Mouse (Mus musculus): ENCODE measurements around the gene Snx29. TPM values are rescaled to one million over a fixed set of nuclear protein-coding genes. Genes with fewer than 3 reads are reported as not detected.
"Not testable (repeated sequence)": the region's sequence is repeated elsewhere in the genome, so short reads cannot be mapped to it uniquely, and the experiment has no call there.

Gene Snx29
- polyA plus RNA-seq, 1 experiment from 2014 or later = 17.4 TPM

DNA sequence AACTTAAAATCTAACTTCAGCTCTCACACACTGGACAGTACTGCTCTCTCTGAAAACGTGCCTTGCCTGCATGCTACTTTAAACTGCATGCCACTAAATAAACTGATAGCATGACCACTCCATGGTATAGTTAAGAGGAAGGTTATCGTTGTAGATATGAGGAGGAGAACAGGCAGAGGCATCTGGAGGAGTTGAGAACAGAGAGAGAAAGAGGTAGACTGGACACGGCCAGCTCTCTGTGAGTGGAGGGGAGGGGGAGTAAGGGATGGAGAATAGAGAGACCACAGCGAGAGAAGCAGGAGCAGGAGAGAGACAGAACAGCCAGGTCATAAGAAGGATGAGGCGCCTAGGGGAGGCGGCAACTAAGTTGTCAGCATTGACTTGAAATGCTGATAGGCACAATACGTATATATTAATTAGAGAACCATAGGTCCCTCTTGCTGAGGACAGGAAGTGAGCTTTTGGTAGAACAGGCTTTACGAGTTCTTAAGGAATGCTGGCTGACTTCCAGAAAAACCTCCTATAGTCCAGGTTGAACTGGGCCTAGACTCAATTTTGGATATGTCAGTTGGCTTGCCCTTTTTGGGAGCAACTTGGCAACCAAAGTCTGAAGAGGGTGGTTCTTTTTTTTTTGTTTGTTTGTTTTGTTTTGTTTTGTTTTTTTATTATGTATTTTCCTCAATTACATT, 85.4 kb downstream of the Snx29 start:
- H3K27ac ChIP-seq = no peak overlapping the region
- 0 out of 2 replicates have a peak, but pooled peaks have one; percentile 17 for ATAC-seq (ENCODE audit: insufficient number of reproducible peaks, insufficient read depth, low FRiP score, low TSS enrichment, low read depth)
- H3K4me3 ChIP-seq (replicated peaks) = no peak overlapping the region
- H3K4me2 ChIP-seq = no peak overlapping the region
- WGBS = 66% methylated on average over 8 of the region's 8 CpGs
- H3K27me3 ChIP-seq = no peaks in the 10 kb centered on the region
- H3K9ac ChIP-seq (replicated peaks) = no peak overlapping the region
- peaks cover 5% of the 10 kb centered on the region for H3K4me1 ChIP-seq (replicated peaks)
- H3K9me3 ChIP-seq = no peaks in the 10 kb centered on the region
- peaks cover 9% of the 10 kb centered on the region; the same call in 1 of the 2 replicates for H3K36me3 ChIP-seq

DNA sequence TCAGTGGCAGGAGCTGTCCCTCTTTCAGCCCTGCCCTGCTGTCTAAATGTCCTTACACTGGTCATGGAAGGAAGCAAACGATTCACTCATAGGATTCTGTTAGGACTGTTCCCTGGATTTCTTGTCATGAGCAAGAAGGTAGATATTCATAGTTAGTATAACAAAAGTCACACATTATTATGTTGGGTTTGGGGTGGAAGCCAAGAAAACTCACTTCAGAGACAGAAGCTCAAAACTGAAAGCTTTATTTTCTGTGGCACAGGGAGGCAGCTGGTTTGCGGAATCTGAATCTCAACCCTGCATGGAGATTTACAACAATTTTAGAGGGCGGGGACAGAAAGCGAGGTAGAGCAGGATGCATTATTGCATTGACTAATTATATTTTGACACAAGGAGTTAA, 86.0 kb downstream of the Snx29 start:
- Histone ChIP-seq H3K27ac (no peak overlapping the region), H3K4me1 (replicated peaks) (peaks cover 5% of the 10 kb centered on the region), H3K36me3 (peaks cover 5% of the 10 kb centered on the region; the same call in 1 of the 2 replicates), H3K27me3 (no peaks in the 10 kb centered on the region), H3K4me3 (replicated peaks) (no peak overlapping the region), H3K4me2 (no peak overlapping the region), H3K9ac (replicated peaks) (no peak overlapping the region), H3K9me3 (no peaks in the 10 kb centered on the region)
- WGBS = 89% methylated on average over 4 of the region's 4 CpGs
- no peak for ATAC-seq (ENCODE audit: insufficient number of reproducible peaks, insufficient read depth, low FRiP score, low TSS enrichment, low read depth)

DNA sequence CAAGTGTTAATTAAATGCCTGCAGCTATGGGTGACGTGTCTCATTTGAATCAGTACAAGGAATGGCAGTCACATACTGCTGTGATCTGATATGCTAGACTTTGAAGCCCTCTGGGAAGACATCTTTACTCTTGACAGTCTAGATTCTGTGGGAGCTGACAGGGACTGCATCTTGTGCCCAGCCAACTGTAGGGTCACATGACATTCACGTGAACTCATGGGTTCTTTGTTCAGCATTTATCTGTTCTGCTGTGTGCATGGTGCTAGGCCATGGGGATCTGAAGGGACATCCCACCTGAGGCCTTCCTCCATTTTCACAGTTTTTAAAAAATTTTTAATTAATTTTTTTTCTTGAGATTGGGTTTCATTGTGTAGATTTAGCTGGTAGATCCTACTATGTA, 91.9 kb downstream of the Snx29 start:
- Histone ChIP-seq H3K4me3 (replicated peaks) (no peak overlapping the region), H3K9ac (replicated peaks) (no peak overlapping the region), H3K27ac (no peak overlapping the region), H3K4me1 (replicated peaks) (no peaks in the 10 kb centered on the region), H3K36me3 (peaks cover 8% of the 10 kb centered on the region; the same call in 1 of the 2 replicates), H3K4me2 (no peak overlapping the region), H3K27me3 (no peaks in the 10 kb centered on the region), H3K9me3 (no peaks in the 10 kb centered on the region)
- ATAC-seq (ENCODE audit: insufficient number of reproducible peaks, insufficient read depth, low FRiP score, low TSS enrichment, low read depth) = no peak
- 79% methylated on average over 2 of the region's 2 CpGs for WGBS

DNA sequence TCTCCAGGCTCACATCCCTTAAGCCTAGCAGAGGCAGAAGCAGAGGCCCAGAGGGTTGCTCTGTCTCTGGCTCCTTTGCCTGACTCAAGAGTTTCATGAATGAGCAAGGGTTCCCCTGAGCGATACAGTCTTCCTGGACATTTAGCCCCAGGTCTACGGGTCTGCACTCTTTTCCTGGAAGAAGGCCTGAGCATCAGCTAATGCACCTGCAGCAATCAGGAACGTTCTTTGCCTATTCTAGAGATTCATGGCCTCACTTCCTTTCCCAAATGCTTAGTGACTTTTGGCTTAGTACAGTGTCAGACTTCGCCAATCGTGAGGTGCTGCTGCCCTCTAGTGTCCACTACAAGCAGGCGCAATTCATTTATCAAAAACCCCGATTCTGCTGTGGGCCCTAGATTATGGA, 95.5 kb downstream of the Snx29 start:
- WGBS = 16% methylated on average over 7 of the region's 7 CpGs

DNA sequence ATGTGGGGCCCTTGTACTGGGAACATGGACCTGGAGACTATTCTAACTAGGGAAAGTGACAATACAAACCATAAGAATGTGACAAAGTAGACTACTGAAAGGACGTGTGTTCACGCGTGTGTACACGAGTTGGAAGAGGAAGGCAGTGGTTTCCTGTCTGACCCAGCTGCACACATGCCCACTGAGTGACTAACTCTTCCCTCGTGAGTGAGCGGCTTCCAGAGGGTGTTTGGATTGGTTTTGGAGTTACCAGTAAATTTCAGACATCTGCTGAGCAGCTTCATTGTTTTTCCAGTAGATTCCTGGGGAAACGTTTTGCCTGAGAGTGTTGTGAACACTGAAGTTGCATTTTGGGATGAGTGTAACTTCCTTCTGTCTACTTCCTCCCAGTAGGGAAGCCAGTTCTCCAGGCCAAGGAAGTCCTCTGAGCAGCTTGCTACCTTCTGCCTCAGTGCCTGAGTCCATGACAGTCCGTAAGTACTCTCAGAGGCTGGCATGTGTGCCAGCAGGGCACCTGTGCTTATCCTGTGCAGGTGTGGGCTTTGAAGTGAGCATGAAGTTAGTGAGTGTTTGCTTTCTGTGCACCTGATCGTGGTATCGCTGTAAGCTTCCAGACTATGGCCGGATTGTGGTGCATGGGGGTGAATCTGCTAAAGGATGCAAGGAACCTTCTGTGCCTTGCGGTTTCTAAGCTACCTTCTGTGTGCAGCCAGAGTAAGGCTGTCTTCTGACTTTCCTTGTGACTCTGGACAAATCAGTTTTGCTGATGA, 97.8 kb downstream of the Snx29 start:
- no peak for ATAC-seq (ENCODE audit: insufficient number of reproducible peaks, insufficient read depth, low FRiP score, low TSS enrichment, low read depth)
- H3K9ac ChIP-seq (replicated peaks) = no peak overlapping the region; the same call in 1 of the 2 replicates
- H3K9me3 ChIP-seq = no peaks in the 10 kb centered on the region
- no peaks in the 10 kb centered on the region for H3K4me1 ChIP-seq (replicated peaks)
- WGBS = 89% methylated on average over 12 of the region's 12 CpGs
- H3K4me3 ChIP-seq (replicated peaks) = no peak overlapping the region
- H3K4me2 ChIP-seq = no peak overlapping the region
- H3K36me3 ChIP-seq = peaks cover 17% of the 10 kb centered on the region; the same call in 1 of the 2 replicates
- no peak overlapping the region for H3K27ac ChIP-seq
- H3K27me3 ChIP-seq = no peaks in the 10 kb centered on the region

More for the DNA sequence above, 95.5 kb downstream of the Snx29 start:
- no peak overlapping the region for H3K4me3 ChIP-seq (replicated peaks)
- no peak overlapping the region for H3K4me2 ChIP-seq
- no peaks in the 10 kb centered on the region for H3K9me3 ChIP-seq
- H3K4me1 ChIP-seq (replicated peaks) = no peaks in the 10 kb centered on the region
- H3K9ac ChIP-seq (replicated peaks) = no peak overlapping the region
- H3K27ac ChIP-seq = no peak overlapping the region
- peaks cover 25% of the 10 kb centered on the region; the same call in 1 of the 2 replicates for H3K36me3 ChIP-seq
- no peaks in the 10 kb centered on the region for H3K27me3 ChIP-seq
- 0 out of 2 replicates have a peak, but pooled peaks have one; percentile 15 for ATAC-seq (ENCODE audit: insufficient number of reproducible peaks, insufficient read depth, low FRiP score, low TSS enrichment, low read depth)

DNA sequence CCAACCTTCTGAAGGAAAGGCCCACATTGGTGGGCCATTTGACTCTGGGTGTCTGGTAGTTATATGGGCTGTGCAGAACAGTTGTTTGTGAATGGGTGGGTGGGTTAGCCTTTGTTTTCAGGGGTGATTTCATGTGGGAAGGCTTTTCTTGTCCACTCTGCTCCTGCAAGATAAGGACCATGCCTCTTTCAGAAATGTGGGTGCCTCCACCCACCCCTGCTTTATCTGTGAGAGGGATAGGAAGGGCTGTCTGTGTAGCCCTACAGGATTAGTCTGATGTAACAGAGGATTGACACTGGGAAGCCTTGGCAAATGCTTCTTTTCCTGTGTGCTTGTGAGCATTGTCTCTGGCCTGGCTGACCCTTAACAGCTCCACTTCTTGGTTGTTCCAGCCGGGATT, 99.5 kb downstream of the Snx29 start:
- no peaks in the 10 kb centered on the region for H3K9me3 ChIP-seq
- 92% methylated on average over 1 of the region's 1 CpGs for WGBS
- H3K27ac ChIP-seq = no peak overlapping the region
- H3K4me1 ChIP-seq (replicated peaks) = 0 out of 2 replicates have a peak, but pooled peaks cover 6% of the 10 kb centered on the region
- ATAC-seq (ENCODE audit: insufficient number of reproducible peaks, insufficient read depth, low FRiP score, low TSS enrichment, low read depth) = no peak
- no peak overlapping the region for H3K4me2 ChIP-seq
- peaks cover 17% of the 10 kb centered on the region; the same call in 1 of the 2 replicates for H3K36me3 ChIP-seq
- no peak overlapping the region for H3K9ac ChIP-seq (replicated peaks)
- no peak overlapping the region for H3K4me3 ChIP-seq (replicated peaks)
- no peaks in the 10 kb centered on the region for H3K27me3 ChIP-seq

DNA sequence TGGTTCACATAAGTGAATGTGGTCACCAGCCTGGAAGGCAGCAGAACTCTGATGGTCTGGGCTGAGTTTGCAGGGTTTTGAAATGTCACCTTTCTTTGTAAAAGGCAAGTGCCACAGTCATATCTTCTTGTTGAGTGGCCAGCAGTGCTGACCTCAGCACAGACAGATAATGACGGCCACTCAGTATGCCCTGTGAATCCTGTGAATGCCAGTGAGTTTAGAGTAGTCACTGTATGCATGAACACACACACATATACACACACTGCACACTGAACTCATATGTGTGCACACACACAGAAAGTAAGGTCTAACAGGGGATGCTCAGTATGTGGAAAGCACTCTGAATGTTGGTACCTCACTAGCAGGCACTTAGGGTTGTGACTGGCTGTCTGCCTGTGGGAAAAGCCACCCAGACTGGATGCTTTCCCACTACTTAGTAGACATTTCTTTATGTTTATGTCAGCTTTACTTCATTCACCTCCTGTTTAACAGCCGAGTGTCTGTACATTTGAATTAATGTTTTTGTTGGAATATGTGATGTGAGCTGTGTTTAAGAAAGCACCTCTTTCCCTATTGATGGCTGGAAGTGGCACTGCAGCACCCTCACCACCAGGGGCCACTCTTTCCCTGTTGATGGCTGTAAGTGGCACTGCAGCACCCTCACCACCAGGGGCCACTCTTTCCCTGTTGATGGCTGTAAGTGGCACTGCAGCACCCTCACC, 100.3 kb downstream of the Snx29 start:
- no peak overlapping the region for H3K9ac ChIP-seq (replicated peaks)
- no peak overlapping the region for H3K4me3 ChIP-seq (replicated peaks)
- no peaks in the 10 kb centered on the region for H3K27me3 ChIP-seq
- no peaks in the 10 kb centered on the region for H3K9me3 ChIP-seq
- 0 out of 2 replicates have a peak, but pooled peaks cover 6% of the 10 kb centered on the region for H3K4me1 ChIP-seq (replicated peaks)
- peaks cover 17% of the 10 kb centered on the region; the same call in 1 of the 2 replicates for H3K36me3 ChIP-seq
- 96% methylated on average over 2 of the region's 2 CpGs for WGBS
- ATAC-seq (ENCODE audit: insufficient number of reproducible peaks, insufficient read depth, low FRiP score, low TSS enrichment, low read depth) = no peak
- no peak overlapping the region for H3K4me2 ChIP-seq
- no peak overlapping the region for H3K27ac ChIP-seq

DNA sequence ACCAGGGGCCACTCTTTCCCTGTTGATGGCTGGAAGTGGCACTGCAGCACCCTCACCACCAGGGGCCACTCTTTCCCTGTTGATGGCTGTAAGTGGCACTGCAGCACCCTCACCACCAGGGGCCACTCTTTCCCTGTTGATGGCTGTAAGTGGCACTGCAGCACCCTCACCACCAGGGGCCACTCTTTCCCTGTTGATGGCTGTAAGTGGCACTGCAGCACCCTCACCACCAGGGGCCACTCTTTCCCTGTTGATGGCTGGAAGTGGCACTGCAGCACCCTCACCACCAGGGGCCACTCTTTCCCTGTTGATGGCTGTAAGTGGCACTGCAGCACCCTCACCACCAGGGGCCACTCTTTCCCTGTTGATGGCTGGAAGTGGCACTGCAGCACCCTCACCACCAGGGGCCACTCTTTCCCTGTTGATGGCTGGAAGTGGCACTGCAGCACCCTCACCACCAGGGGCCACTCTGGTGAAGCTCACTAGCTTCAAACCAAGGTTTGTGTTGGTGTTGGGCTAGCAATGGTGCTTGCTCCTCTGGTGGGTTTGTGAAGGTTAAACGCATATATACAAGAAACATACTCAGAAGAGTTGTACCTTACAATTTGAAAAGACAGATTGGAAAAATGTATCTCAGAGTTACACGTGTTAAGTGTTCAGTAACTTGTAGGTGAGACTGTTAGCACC, 101.0 kb downstream of the Snx29 start:
- not testable (repeated sequence) for H3K4me1 ChIP-seq (replicated peaks); H3K9me3 ChIP-seq; H3K27me3 ChIP-seq; H3K27ac ChIP-seq; ATAC-seq (ENCODE audit: insufficient number of reproducible peaks, insufficient read depth, low FRiP score, low TSS enrichment, low read depth); H3K9ac ChIP-seq (replicated peaks); H3K4me3 ChIP-seq (replicated peaks); H3K4me2 ChIP-seq
- H3K36me3 ChIP-seq = peaks cover 17% of the 10 kb centered on the region; the same call in 1 of the 2 replicates
- 95% methylated on average over 2 of the region's 2 CpGs for WGBS

DNA sequence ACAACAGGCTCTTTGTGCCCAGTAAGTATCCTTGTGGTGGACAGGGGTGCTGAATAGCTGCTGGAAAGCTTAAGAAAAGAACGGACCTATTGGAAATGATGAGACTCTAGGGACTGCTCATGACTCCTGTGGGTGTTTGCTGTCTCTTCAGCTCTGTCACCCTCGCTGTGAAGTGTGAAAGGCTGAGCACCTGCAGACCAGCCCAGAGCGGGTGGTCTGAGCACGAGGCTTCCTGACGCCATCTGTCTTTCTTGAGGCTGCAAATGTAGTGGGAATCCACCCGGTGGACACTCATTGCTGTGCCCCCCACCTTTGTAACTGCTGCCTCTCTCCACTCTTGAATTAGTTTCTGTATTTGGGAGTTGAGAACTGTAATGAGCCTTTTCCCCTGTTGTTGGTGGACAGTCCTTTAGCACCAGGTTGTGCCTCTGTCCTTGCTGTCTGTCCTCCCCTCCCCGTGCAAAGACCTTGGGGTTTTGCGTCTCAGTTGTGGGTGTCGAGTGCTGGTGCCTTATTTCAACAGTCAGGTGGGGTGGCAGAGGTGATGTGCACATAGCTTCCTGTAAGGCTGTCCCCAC, 101.9 kb downstream of the Snx29 start:
- Histone ChIP-seq H3K36me3 (peaks cover 17% of the 10 kb centered on the region; the same call in 1 of the 2 replicates), H3K9me3 (no peaks in the 10 kb centered on the region)
- no peak for ATAC-seq (ENCODE audit: insufficient number of reproducible peaks, insufficient read depth, low FRiP score, low TSS enrichment, low read depth)

DNA sequence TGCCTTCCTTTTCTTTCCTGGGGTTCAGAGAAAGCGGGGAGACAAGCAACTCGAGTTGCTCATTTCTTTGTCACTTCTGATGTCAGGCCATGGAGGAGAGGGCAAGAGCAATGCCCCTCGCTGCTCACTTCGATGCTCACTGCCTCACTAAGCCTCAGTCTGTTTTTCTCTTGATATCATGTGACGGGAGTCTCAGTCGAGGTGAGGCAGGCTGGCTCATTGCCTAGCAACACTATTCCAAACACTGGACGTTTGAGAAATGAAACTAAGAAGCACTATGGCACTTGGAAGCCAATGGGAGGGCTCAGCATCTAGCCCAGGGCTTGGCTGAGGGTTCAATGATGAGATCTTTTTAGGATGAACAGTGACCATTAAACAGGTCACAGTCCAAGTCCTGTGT, 102.6 kb downstream of the Snx29 start:
- Histone ChIP-seq H3K9ac (replicated peaks) (no peak overlapping the region), H3K36me3 (peaks cover 17% of the 10 kb centered on the region; the same call in 1 of the 2 replicates), H3K4me1 (replicated peaks) (0 out of 2 replicates have a peak, but pooled peaks cover 6% of the 10 kb centered on the region), H3K27me3 (no peaks in the 10 kb centered on the region), H3K4me3 (replicated peaks) (no peak overlapping the region), H3K9me3 (no peaks in the 10 kb centered on the region), H3K4me2 (no peak overlapping the region), H3K27ac (no peak overlapping the region)
- 70% methylated on average over 7 of the region's 7 CpGs for WGBS
- no peak for ATAC-seq (ENCODE audit: insufficient number of reproducible peaks, insufficient read depth, low FRiP score, low TSS enrichment, low read depth)

More for the DNA sequence above, 101.9 kb downstream of the Snx29 start:
- no peak overlapping the region for H3K9ac ChIP-seq (replicated peaks)
- H3K4me1 ChIP-seq (replicated peaks) = 0 out of 2 replicates have a peak, but pooled peaks cover 6% of the 10 kb centered on the region
- 93% methylated on average over 9 of the region's 9 CpGs for WGBS
- no peak overlapping the region for H3K4me2 ChIP-seq
- H3K4me3 ChIP-seq (replicated peaks) = no peak overlapping the region
- no peak overlapping the region for H3K27ac ChIP-seq
- no peaks in the 10 kb centered on the region for H3K27me3 ChIP-seq

Data from limb, embryonic 12.5 days (tissue).